Mouse (Mus musculus) lung, adult 2 months (tissue): ENCODE measurements at regions not wholly inside any gene's neighbourhood (a gene's known extent, or its start where the extent isn't known, plus 50 kb on each side); places are given as distances from the start of the nearest gene placed in this dataset.

Source experiments
- CTCF ChIP-seq: fragments of 200-500 bp; IDR thresholded peaks from 2 replicates; pipeline ENCODE4 v1.5.1; 2011; ENCODE audit warnings: mild to moderate bottlenecking, low read length, control low read depth; ENCODE audit not compliant: insufficient read depth
- POLR2A ChIP-seq: fragments of 200-500 bp; IDR thresholded peaks from 2 replicates; pipeline ENCODE4 v1.6.1; 2011; ENCODE audit warnings: low read depth, mild to moderate bottlenecking, control low read depth, low read length, borderline replicate concordance; ENCODE audit errors: extremely low read depth

GRCm38 (mm10) chr14:58678126-58678656 is 464.5 kb downstream of the 1700129C05Rik start:
- TF ChIP-seq POLR2A (no peak), CTCF (no peak)
